Mouse (Mus musculus): ENCODE measurements around the gene Rbbp8nl. TPM values are rescaled to one million over a fixed set of nuclear protein-coding genes. Genes with fewer than 3 reads are reported as not detected.

The Rbbp8nl gene
- polyA plus RNA-seq, 1 experiment from 2014 or later: not detected

DNA sequence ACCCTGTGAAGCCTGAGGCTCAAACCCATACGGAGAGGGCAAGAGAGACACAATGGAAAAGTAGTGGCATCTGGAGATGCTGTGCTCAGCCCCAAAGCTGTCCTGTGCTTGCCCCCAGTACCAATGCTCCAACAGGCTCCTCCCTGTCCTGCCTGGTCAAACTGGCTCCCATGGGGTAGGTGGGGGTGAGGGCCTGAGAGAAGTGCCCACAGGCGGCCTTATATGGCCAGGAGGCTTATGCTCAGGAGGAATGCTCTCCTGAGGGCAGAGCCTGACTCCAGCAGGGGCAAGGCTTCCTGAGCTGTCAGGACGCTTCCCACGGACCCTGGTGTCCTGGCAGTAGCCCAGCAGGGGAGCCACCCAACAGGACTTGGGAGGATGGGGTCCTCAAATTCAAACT is 59.2 kb downstream of the Rbbp8nl start:
- WGBS (ENCODE audit: insufficient replicate concordance): 57% methylated on average over 4 of the region's 4 CpGs
- ATAC-seq (ENCODE audit: low read depth): no peak
- Histone ChIP-seq H3K36me3 (ENCODE audit: control insufficient read depth, insufficient read depth) (no peaks in the 10 kb centered on the region), H3K4me2 (ENCODE audit: low read depth, low read length) (no peak overlapping the region), H3K9ac (ENCODE audit: low read depth, low read length) (no peak overlapping the region), H3K4me1 (ENCODE audit: control insufficient read depth, low read depth, low read length) (peaks cover 16% of the 10 kb centered on the region), H3K27ac (ENCODE audit: low read length) (no peak overlapping the region), H3K9me3 (replicated peaks; ENCODE audit: control insufficient read depth, low read length) (no peaks in the 10 kb centered on the region), H3K27me3 (ENCODE audit: control insufficient read depth, insufficient read depth, low read depth, low read length) (peaks cover 20% of the 10 kb centered on the region), H3K4me3 (ENCODE audit: low read depth, low read length) (no peak overlapping the region)

DNA sequence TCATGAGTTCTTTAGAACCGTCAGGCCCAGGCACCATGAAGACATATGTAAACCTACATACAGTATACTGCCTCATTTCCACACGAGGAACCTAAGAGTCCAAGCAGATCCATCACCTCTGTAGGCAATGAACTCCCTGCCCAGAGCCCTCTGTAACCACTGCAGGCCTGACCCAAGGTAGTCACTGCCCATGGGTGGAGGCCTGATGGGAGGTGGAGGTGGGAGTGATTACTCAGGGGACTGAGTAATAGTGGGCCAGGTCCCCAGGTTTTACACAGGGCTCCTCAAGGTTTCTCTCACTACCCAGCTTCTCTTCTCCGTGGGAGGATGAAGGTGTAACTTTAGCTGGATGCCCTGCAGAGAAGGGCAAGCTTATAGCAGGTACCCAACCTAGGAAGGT is 60.5 kb downstream of the Rbbp8nl start:
- H3K27ac ChIP-seq (ENCODE audit: low read length): no peak overlapping the region
- no peak overlapping the region for H3K4me2 ChIP-seq (ENCODE audit: low read depth, low read length)
- peaks cover 3% of the 10 kb centered on the region for H3K4me1 ChIP-seq (ENCODE audit: control insufficient read depth, low read depth, low read length)
- no peak for ATAC-seq (ENCODE audit: low read depth)
- 54% methylated on average over 3 of the region's 3 CpGs for WGBS (ENCODE audit: insufficient replicate concordance)
- H3K9me3 ChIP-seq (replicated peaks; ENCODE audit: control insufficient read depth, low read length): no peaks in the 10 kb centered on the region
- H3K27me3 ChIP-seq (ENCODE audit: control insufficient read depth, insufficient read depth, low read depth, low read length): peaks cover 34% of the 10 kb centered on the region
- no peak overlapping the region for H3K4me3 ChIP-seq (ENCODE audit: low read depth, low read length)
- no peaks in the 10 kb centered on the region for H3K36me3 ChIP-seq (ENCODE audit: control insufficient read depth, insufficient read depth)
- H3K9ac ChIP-seq (ENCODE audit: low read depth, low read length): no peak overlapping the region

DNA sequence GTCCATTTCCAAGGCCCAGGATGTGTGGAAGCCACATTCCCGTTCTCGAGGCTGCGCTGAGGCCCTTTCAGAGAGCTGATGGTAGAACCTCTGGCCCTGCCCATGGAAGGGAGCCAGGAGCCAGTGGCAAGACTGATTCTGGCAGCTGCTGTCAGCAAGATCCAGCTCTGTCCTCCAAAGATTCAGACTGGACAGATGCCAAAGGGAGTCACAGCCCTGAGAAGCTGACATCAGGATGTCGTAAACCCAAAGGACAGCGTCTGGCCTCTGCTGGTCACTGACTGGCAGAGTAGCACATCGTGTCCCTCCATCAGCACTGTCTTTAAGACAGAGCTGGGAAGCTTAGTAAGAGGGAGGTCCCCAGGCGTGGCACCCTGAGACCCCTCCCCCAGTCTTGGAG is 61.1 kb downstream of the Rbbp8nl start:
- Histone ChIP-seq H3K36me3 (ENCODE audit: control insufficient read depth, insufficient read depth) (no peaks in the 10 kb centered on the region), H3K9me3 (replicated peaks; ENCODE audit: control insufficient read depth, low read length) (no peaks in the 10 kb centered on the region), H3K27me3 (ENCODE audit: control insufficient read depth, insufficient read depth, low read depth, low read length) (peaks cover 39% of the 10 kb centered on the region), H3K4me2 (ENCODE audit: low read depth, low read length) (no peak overlapping the region), H3K4me3 (ENCODE audit: low read depth, low read length) (no peak overlapping the region), H3K4me1 (ENCODE audit: control insufficient read depth, low read depth, low read length) (peaks cover 3% of the 10 kb centered on the region), H3K9ac (ENCODE audit: low read depth, low read length) (no peak overlapping the region), H3K27ac (ENCODE audit: low read length) (no peak overlapping the region)
- 53% methylated on average over 7 of the region's 7 CpGs for WGBS (ENCODE audit: insufficient replicate concordance)
- ATAC-seq (ENCODE audit: low read depth): no peak

DNA sequence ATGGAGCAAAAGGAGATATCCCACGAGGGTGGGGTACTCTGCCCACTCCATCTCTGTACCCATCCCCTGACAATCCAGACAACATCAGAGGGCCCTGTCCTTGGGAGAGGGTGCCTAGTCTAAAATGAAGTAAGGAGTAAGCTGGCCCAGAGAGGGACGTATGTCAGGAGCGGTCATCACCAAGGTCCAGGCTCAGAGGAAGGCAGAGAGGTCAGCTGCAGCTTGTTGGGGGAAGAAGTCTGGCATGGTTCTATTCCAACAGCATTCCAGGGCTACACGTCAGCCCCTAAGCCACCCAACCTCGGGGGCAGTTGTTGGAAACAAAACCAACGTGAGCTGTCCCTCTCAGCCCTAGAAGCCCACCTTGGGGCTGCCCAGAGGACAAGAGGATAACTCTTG is 61.6 kb downstream of the Rbbp8nl start:
- Histone ChIP-seq H3K27ac (ENCODE audit: low read length) (no peak overlapping the region), H3K9ac (ENCODE audit: low read depth, low read length) (no peak overlapping the region), H3K4me3 (ENCODE audit: low read depth, low read length) (no peak overlapping the region), H3K4me1 (ENCODE audit: control insufficient read depth, low read depth, low read length) (peaks cover 3% of the 10 kb centered on the region), H3K27me3 (ENCODE audit: control insufficient read depth, insufficient read depth, low read depth, low read length) (peaks cover 41% of the 10 kb centered on the region), H3K9me3 (replicated peaks; ENCODE audit: control insufficient read depth, low read length) (no peaks in the 10 kb centered on the region), H3K36me3 (ENCODE audit: control insufficient read depth, insufficient read depth) (no peaks in the 10 kb centered on the region), H3K4me2 (ENCODE audit: low read depth, low read length) (no peak overlapping the region)
- WGBS (ENCODE audit: insufficient replicate concordance): 55% methylated on average over 6 of the region's 6 CpGs
- no peak for ATAC-seq (ENCODE audit: low read depth)

Small RNAs within 50 kb of the gene (microRNA-seq; reads per million reads assigned to microRNA genes)
- 2.5 reads per million, percentile 4 among the genes with 10 or more reads in this experiment for gene Mir3091

Other genes starting within 250 kb of the Rbbp8nl start
- gene Psma7, start 247.4 kb downstream of the Rbbp8nl start, polyA plus RNA-seq (2015; fragmentation: Nextera tagmentation; extraction: Ambion mirVana): 214 and 234 TPM in 2 replicates
- gene Ss18l1, start 247.4 kb downstream of the Rbbp8nl start, polyA plus RNA-seq (2015; fragmentation: Nextera tagmentation; extraction: Ambion mirVana): 1.0 and 1.1 TPM in 2 replicates
- gene Mtg2, start 219.3 kb downstream of the Rbbp8nl start, polyA plus RNA-seq (2015; fragmentation: Nextera tagmentation; extraction: Ambion mirVana): 9.7 and 11.1 TPM in 2 replicates
- gene Hrh3, start 185.4 kb downstream of the Rbbp8nl start, polyA plus RNA-seq (2015; fragmentation: Nextera tagmentation; extraction: Ambion mirVana): not detected in 2 replicates
- 8.7 and 10.2 TPM in 2 replicates for gene Osbpl2, start 170.6 kb downstream of the Rbbp8nl start, polyA plus RNA-seq (2015; fragmentation: Nextera tagmentation; extraction: Ambion mirVana)
- 91.4 and 96.6 TPM in 2 replicates for gene Adrm1, start 118.4 kb downstream of the Rbbp8nl start, polyA plus RNA-seq (2015; fragmentation: Nextera tagmentation; extraction: Ambion mirVana)
- 2.0 and 2.6 TPM in 2 replicates for gene Lama5, start 64.0 kb downstream of the Rbbp8nl start, polyA plus RNA-seq (2015; fragmentation: Nextera tagmentation; extraction: Ambion mirVana)
- 262 and 314 TPM in 2 replicates for gene Rps21, start 32.5 kb downstream of the Rbbp8nl start, polyA plus RNA-seq (2015; fragmentation: Nextera tagmentation; extraction: Ambion mirVana)
- 1.3 and 1.7 TPM in 2 replicates for gene Cables2, start 16.4 kb downstream of the Rbbp8nl start, polyA plus RNA-seq (2015; fragmentation: Nextera tagmentation; extraction: Ambion mirVana)
- gene Gata5, start 44.8 kb upstream of the Rbbp8nl start, polyA plus RNA-seq (2015; fragmentation: Nextera tagmentation; extraction: Ambion mirVana): 0.16 and 0.38 TPM in 2 replicates
- gene Slco4a1, start 166.4 kb upstream of the Rbbp8nl start, polyA plus RNA-seq (2015; fragmentation: Nextera tagmentation; extraction: Ambion mirVana): 0.84 and 0.86 TPM in 2 replicates
- gene Ntsr1, start 210.1 kb upstream of the Rbbp8nl start, polyA plus RNA-seq (2015; fragmentation: Nextera tagmentation; extraction: Ambion mirVana): 0.02 TPM in 1 of 2 replicates, not detected in the other

Measured in liver, embryonic 16.5 days (tissue).